Mouse (Mus musculus): ENCODE measurements around the gene Lrrc61. TPM values are rescaled to one million over a fixed set of nuclear protein-coding genes. Genes with fewer than 3 reads are reported as not detected.

Gene Lrrc61
- polyA plus RNA-seq, 1 experiment, result 35.3 TPM

DNA sequence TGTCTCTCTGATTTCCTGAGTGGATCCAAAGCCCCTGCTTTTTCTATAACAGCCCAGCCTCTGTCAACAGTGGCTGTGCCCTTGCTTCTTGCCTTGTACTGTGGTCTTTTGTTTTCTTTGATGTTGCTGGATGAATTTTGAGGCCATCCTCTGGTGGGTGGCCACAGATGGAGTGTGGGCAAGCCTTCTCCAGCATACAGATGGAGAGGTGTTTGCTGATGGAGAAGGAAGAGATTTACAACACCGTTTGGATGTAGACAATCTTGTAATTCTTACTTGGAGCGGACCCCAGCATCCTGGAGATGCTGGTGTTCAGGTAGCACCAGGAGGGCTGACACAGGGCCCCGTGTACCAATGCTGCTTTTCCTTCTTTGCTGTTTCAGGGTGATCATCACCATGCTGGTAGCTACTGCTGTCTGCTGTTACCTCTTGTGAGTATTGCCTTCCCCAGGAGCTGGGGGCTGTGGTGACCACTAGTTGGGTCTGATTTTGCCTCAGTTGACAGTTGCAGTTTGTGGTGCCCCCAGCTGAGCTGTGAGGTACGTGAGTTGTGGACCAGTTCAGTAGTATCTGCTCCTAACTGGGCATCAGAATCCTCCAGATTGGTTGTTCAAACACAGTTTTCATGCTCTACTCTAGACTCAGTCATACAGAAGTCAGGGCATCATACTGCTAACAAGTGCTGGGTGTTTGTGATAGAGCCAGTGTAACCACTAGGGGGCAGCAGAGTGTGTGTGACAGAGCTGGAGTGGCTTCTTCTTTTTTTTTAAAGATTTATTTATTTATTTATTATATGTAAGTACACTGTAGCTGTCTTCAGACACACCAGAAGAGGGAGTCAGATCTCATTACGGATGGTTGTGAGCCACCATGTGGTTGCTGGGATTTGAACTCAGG lies 15.5 kb upstream of the Lrrc61 start:
- 77% methylated on average over 5 of the region's 5 CpGs for WGBS
- H3K4me1 ChIP-seq (ENCODE audit: control insufficient read depth, insufficient read depth, low read length), result no peaks in the 10 kb centered on the region; the same call in 1 of the 2 replicates
- DNase-seq, result peak; percentile 86

DNA sequence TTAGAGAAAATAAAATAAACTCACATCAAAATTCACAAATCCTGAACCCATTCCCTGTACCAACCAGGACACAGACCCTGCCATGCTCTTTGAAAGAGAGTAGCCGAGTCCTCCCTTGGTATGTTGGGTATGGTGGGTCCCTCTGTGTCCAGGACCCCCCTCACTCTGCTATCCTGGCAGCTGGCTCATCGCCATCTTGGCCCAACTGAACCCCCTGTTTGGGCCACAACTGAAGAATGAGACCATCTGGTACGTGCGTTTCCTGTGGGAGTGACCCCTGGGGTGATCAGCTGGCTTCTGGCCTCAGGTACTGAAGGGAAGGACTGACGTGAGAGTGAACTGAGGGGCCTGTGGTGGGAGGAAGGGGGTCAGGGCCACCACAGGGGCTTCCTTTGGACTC lies 14.7 kb upstream of the Lrrc61 start:
- TF ChIP-seq CTCF (conservative IDR thresholded peaks at IDR 0.05; ENCODE audit: insufficient read depth, insufficient read length, low read depth, low read length) (no peak), POLR2A (IDR thresholded peaks at IDR 0.05; ENCODE audit: low read depth, low read length) (no peak)
- no peaks in the 10 kb centered on the region for H3K27me3 ChIP-seq (replicated peaks; ENCODE audit: control insufficient read depth, insufficient read depth, low read length)
- H3K4me1 ChIP-seq (ENCODE audit: control insufficient read depth, insufficient read depth, low read length), result no peaks in the 10 kb centered on the region; the same call in 1 of the 2 replicates
- 79% methylated on average over 5 of the region's 5 CpGs for whole genome bisulfite sequencing
- no peak overlapping the region for H3K27ac ChIP-seq (ENCODE audit: insufficient read depth, low read depth, low read length)
- H3K4me3 ChIP-seq (ENCODE audit: insufficient read depth, low read depth, low read length), result no peak overlapping the region
- no peak for DNase-seq
- H3K36me3 ChIP-seq (ENCODE audit: control insufficient read depth, insufficient read depth, low read length), result no peaks in the 10 kb centered on the region

More for the DNA sequence above, 15.5 kb upstream of the Lrrc61 start:
- Histone ChIP-seq H3K27me3 (replicated peaks; ENCODE audit: control insufficient read depth, insufficient read depth, low read length) (no peaks in the 10 kb centered on the region), H3K27ac (ENCODE audit: insufficient read depth, low read depth, low read length) (no peak overlapping the region), H3K4me3 (ENCODE audit: insufficient read depth, low read depth, low read length) (no peak overlapping the region), H3K36me3 (ENCODE audit: control insufficient read depth, insufficient read depth, low read length) (no peaks in the 10 kb centered on the region)
- TF ChIP-seq CTCF (conservative IDR thresholded peaks at IDR 0.05; ENCODE audit: insufficient read depth, insufficient read length, low read depth, low read length) (peak; percentile 70), POLR2A (IDR thresholded peaks at IDR 0.05; ENCODE audit: low read depth, low read length) (no peak)

DNA sequence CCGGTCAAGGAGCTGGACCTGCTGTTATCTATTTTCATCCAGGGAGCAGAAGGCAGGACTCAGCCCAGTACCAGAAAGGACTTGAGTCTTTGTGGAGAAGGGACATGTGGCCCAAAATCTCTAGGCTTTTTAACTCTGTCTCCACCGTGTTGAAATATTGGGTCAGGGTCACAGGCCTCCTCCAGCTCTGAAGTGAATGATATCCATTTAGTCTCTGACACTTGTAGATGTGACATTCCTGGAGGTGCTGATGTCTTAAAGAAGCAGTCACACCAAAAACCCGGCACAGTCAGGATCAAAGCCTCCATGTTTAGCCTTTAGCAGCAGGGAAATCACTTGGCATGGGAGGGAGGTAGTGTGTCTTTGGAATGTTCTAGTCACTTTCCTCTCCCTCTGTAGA lies 13.9 kb upstream of the Lrrc61 start:
- DNase-seq, result no peak
- Histone ChIP-seq H3K4me1 (ENCODE audit: control insufficient read depth, insufficient read depth, low read length) (no peaks in the 10 kb centered on the region; the same call in 1 of the 2 replicates), H3K36me3 (ENCODE audit: control insufficient read depth, insufficient read depth, low read length) (no peaks in the 10 kb centered on the region), H3K27me3 (replicated peaks; ENCODE audit: control insufficient read depth, insufficient read depth, low read length) (no peaks in the 10 kb centered on the region), H3K27ac (ENCODE audit: insufficient read depth, low read depth, low read length) (no peak overlapping the region), H3K4me3 (ENCODE audit: insufficient read depth, low read depth, low read length) (no peak overlapping the region)
- no peak for TF ChIP-seq CTCF (conservative IDR thresholded peaks at IDR 0.05; ENCODE audit: insufficient read depth, insufficient read length, low read depth, low read length)
- no peak for TF ChIP-seq POLR2A (IDR thresholded peaks at IDR 0.05; ENCODE audit: low read depth, low read length)
- 71% methylated on average over 3 of the region's 3 CpGs for WGBS

DNA sequence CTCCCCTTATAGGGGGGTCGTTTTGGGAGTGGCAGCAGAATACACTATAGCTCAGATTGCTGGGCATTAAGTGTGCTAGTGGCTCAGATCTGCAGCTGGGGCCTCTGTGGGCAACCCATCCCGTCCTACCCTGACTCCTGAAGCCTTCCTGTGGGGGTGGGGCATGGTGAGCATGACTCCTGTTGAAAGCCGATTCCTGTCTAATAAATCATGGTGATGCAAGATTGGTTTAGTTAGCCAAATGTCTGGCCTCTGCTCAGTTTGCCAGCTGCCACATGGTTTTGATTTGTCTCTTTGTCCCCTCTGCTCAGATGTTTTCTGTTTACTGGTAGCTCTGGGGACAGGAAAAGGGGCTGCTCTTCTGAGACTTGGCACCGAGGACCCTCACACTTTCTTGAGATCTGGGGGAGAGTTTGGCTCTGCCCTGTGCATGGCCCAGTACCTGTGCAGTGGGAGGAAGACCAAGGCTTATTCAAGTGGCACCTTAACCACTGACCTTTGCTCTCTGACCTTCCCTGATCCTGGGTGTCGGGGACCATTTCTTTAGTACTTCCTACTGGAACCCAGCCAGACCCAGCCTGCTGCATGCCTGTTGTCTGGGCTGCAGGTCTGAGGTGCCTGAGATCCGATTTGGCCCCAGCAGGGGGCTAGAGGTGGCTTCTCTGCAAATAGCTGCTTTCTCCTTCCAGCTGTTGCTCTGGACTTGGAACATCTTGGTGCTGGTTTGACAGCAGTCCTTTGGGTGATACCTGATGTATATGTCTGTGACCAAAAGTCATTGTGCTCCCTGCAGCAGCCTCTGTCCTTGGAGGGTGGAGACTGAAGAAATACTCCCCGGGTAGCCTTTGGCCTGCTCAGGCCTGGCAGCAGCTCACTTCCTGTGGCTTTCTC lies 12.8 kb upstream of the Lrrc61 start:
- Histone ChIP-seq H3K36me3 (ENCODE audit: control insufficient read depth, insufficient read depth, low read length) (no peaks in the 10 kb centered on the region), H3K27me3 (replicated peaks; ENCODE audit: control insufficient read depth, insufficient read depth, low read length) (no peaks in the 10 kb centered on the region), H3K4me1 (ENCODE audit: control insufficient read depth, insufficient read depth, low read length) (no peaks in the 10 kb centered on the region; the same call in 1 of the 2 replicates), H3K4me3 (ENCODE audit: insufficient read depth, low read depth, low read length) (no peak overlapping the region), H3K27ac (ENCODE audit: insufficient read depth, low read depth, low read length) (no peak overlapping the region)
- WGBS, result 19% methylated on average over 7 of the region's 7 CpGs
- DNase-seq, result peak; percentile 68
- TF ChIP-seq POLR2A (IDR thresholded peaks at IDR 0.05; ENCODE audit: low read depth, low read length), result no peak
- no peak for TF ChIP-seq CTCF (conservative IDR thresholded peaks at IDR 0.05; ENCODE audit: insufficient read depth, insufficient read length, low read depth, low read length)

DNA sequence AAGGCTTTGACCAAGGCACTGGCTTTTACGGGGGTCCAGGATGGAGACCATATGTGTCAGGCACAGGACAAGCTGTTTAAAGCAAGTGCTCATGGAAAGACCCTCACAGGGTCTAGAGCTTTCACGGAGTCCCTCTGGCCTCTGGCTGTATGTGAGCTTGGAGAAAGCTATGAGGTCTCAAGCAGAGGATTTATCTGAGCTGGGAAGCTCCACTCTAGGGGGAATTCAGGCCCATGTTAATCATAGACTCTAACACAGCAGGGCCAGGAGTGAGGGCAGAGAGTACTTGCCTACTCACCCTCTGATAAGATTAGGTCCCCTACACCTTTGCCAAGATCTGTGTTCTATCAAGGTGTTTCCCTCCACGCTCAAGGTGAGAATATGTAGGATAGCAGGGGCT lies 12.0 kb upstream of the Lrrc61 start:
- no peaks in the 10 kb centered on the region for H3K36me3 ChIP-seq (ENCODE audit: control insufficient read depth, insufficient read depth, low read length)
- H3K27ac ChIP-seq (ENCODE audit: insufficient read depth, low read depth, low read length), result no peak overlapping the region
- WGBS, result 89% methylated on average over 3 of the region's 3 CpGs
- TF ChIP-seq CTCF (conservative IDR thresholded peaks at IDR 0.05; ENCODE audit: insufficient read depth, insufficient read length, low read depth, low read length) (no peak), POLR2A (IDR thresholded peaks at IDR 0.05; ENCODE audit: low read depth, low read length) (no peak)
- no peak overlapping the region for H3K4me3 ChIP-seq (ENCODE audit: insufficient read depth, low read depth, low read length)
- DNase-seq, result no peak
- H3K27me3 ChIP-seq (replicated peaks; ENCODE audit: control insufficient read depth, insufficient read depth, low read length), result no peaks in the 10 kb centered on the region
- no peaks in the 10 kb centered on the region; the same call in 1 of the 2 replicates for H3K4me1 ChIP-seq (ENCODE audit: control insufficient read depth, insufficient read depth, low read length)

DNA sequence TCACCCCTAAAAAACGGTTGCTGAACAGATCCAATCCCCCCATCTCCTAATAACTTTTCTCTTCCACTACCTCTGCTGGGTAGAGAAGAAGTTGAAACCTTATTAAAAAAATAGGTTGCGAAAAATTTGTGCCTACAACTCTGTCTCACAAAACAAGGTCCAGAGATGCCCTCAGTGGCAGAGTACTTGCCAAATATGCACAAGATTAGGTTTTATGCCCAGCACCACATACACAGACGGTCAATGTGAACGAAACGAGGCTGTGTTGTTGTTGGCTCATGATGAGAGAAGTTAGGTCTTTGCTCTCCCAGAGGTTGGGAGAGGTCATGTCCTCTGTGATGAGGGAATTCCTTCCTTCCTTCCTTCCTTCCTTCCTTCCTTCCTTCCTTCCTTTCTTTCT lies 9.3 kb upstream of the Lrrc61 start:
- Histone ChIP-seq H3K27me3 (replicated peaks; ENCODE audit: control insufficient read depth, insufficient read depth, low read length) (no peaks in the 10 kb centered on the region), H3K4me3 (ENCODE audit: insufficient read depth, low read depth, low read length) (no peak overlapping the region), H3K4me1 (ENCODE audit: control insufficient read depth, insufficient read depth, low read length) (no peaks in the 10 kb centered on the region; the same call in 1 of the 2 replicates), H3K27ac (ENCODE audit: insufficient read depth, low read depth, low read length) (no peak overlapping the region), H3K36me3 (ENCODE audit: control insufficient read depth, insufficient read depth, low read length) (no peaks in the 10 kb centered on the region)
- whole genome bisulfite sequencing, result 64% methylated on average over 5 of the region's 5 CpGs
- no peak for DNase-seq
- TF ChIP-seq CTCF (conservative IDR thresholded peaks at IDR 0.05; ENCODE audit: insufficient read depth, insufficient read length, low read depth, low read length) (no peak), POLR2A (IDR thresholded peaks at IDR 0.05; ENCODE audit: low read depth, low read length) (no peak)
